Mouse (Mus musculus) liver, embryonic 14.5 days (tissue): ENCODE results near the gene Smpd3. TPM values are rescaled to one million over a fixed set of nuclear protein-coding genes. Genes with fewer than 3 reads are reported as not detected.
A peak's percentile ranks its signal among the peaks of the same experiment; 100 is the strongest.

Experiments
- ATAC-seq: fragments of 200-750 bp; cut with Nextera tagmentation; 2 replicates; pipeline ENCODE4 v1.8.0; 2017; ENCODE audit warnings: moderate number of reproducible peaks, mild to moderate bottlenecking, moderate library complexity; ENCODE audit not compliant: insufficient read depth
- DNase-seq, 3 experiments: peaks; one replicate each; pipeline ENCODE4 v3.0.0-alpha.2; 2012 to 2013; ENCODE audit warnings: low read depth in 3 of 3, low spot score in 3 of 3
- H3K27ac ChIP-seq: fragments of 300-500 bp; sonication (generic); 2 replicates; pipeline ENCODE4 v1.5.1; 2014; ENCODE audit warnings: moderate library complexity, mild to moderate bottlenecking, control low read depth, inconsistent platforms
- H3K27me3 ChIP-seq: fragments of 300-500 bp; sonication (generic); 2 replicates; pipeline ENCODE4 v1.6.1; 2014; ENCODE audit warnings: mild to moderate bottlenecking, low read length, moderate library complexity; ENCODE audit not compliant: control insufficient read depth, insufficient read depth
- H3K36me3 ChIP-seq: fragments of 300-500 bp; sonication (generic); replicated peaks from 2 replicates; pipeline ENCODE4 v1.6.1; 2014; ENCODE audit warnings: low read depth; ENCODE audit not compliant: control insufficient read depth, insufficient read depth
- H3K4me1 ChIP-seq, 2 experiments: fragments of 200-500 bp in 1 of 2; fragments of 300-500 bp in 1 of 2; sonication (generic) in 1 of 2; replicated peaks; 2 replicates each; pipeline ENCODE4 v1.6.1; 2012 to 2014; ENCODE audit warnings: antibody characterized with exemption in 1 of 2, inconsistent platforms in 1 of 2, low read length in 1 of 2; ENCODE audit not compliant: control insufficient read depth in 2 of 2, insufficient read depth in 2 of 2
- H3K4me2 ChIP-seq: fragments of 300-500 bp; sonication (generic); 2 replicates; pipeline ENCODE4 v1.6.1; 2014; ENCODE audit warnings: low read depth, mild to moderate bottlenecking, control low read depth, moderate library complexity
- H3K4me3 ChIP-seq, 2 experiments: fragments of 200-500 bp in 1 of 2; fragments of 300-500 bp in 1 of 2; sonication (generic) in 1 of 2; 2 replicates each; pipeline ENCODE4 v1.5.1; 2012 to 2014; ENCODE audit warnings: low read depth in 2 of 2, low read length in 2 of 2, mild to moderate bottlenecking in 2 of 2, control low read depth in 1 of 2, inconsistent platforms in 1 of 2, moderate library complexity in 1 of 2; ENCODE audit not compliant: insufficient read depth in 1 of 2
- H3K9ac ChIP-seq: fragments of 300-500 bp; sonication (generic); replicated peaks from 2 replicates; pipeline ENCODE4 v1.6.1; 2014; ENCODE audit warnings: mild to moderate bottlenecking, control low read depth, moderate library complexity
- H3K9me3 ChIP-seq: fragments of 300-500 bp; sonication (generic); 2 replicates; pipeline ENCODE4 v1.6.1; 2016; ENCODE audit warnings: low read length, mixed read lengths; ENCODE audit not compliant: control insufficient read depth
- CTCF ChIP-seq: IDR thresholded peaks from 2 replicates; pipeline ENCODE4 v1.5.1; 2016; ENCODE audit warnings: antibody characterized with exemption, low read depth, control low read depth
- EP300 ChIP-seq: IDR thresholded peaks from 2 replicates; pipeline ENCODE4 v1.6.1; 2016; ENCODE audit warnings: antibody characterized with exemption, low read depth
- WGBS: fragments of 180-500 bp; shearing (Covaris S2); extraction: QIAGEN DNeasy Blood & Tissue Kit; methylation state at CpG from one replicate; pipeline ENCODE4 v1.1.7; 2014; ENCODE audit not compliant: insufficient replicate concordance; 5-methylcytosine and 5-hydroxymethylcytosine counted together
- polyA plus RNA-seq, 2 experiments: library from polyadenylated mRNA; depleted of rRNA in 1 of 2; stranded (reverse) in 1 of 2; unstranded in 1 of 2; fragments of >200 nt; fragmentation: Nextera tagmentation in 1 of 2; extraction: Ambion mirVana in 1 of 2; gene quantifications; 2 replicates each; pipeline versions ENCODE4 v1.2.1 to v1.2.3; 2012 to 2014

Gene Smpd3
- polyA plus RNA-seq, 2 experiments, result 0.22 to 0.34 TPM

DNA sequence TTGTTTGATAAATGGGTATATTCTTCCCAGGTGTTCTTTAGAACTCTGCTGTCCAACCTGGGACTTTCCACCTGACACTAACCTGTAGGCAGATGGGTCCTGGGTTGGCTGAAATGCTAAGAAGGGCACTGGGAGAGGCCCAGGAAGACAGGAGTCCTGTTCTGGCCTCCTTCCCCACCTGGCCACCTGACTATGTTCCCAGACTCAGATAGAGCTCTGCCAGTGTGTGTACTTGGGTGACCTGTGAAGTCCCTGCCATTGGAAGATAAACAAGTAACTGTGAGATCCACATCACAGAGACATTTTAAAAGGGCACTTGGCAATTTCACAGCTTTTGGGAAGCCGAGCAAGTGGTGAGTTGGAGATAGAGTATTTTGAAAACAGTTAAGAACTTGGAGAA lies 31.7 kb downstream of the Smpd3 start:
- no peak overlapping the region for H3K4me3 ChIP-seq
- H3K27ac ChIP-seq, result no peak overlapping the region
- ATAC-seq (no peak), DNase-seq (no peak)
- TF ChIP-seq EP300, result no peak
- no peak for TF ChIP-seq CTCF
- no peak overlapping the region for H3K9ac ChIP-seq
- H3K4me1 ChIP-seq, result peaks cover 0 to 18% of the 10 kb centered on the region in 2 experiments; a peak in 2 of 4 replicates
- H3K9me3 ChIP-seq, result no peaks in the 10 kb centered on the region
- no peaks in the 10 kb centered on the region for H3K27me3 ChIP-seq
- no peak overlapping the region for H3K4me2 ChIP-seq
- WGBS, result 43% methylated on average over 1 of the region's 1 CpGs
- no peaks in the 10 kb centered on the region for H3K36me3 ChIP-seq

DNA sequence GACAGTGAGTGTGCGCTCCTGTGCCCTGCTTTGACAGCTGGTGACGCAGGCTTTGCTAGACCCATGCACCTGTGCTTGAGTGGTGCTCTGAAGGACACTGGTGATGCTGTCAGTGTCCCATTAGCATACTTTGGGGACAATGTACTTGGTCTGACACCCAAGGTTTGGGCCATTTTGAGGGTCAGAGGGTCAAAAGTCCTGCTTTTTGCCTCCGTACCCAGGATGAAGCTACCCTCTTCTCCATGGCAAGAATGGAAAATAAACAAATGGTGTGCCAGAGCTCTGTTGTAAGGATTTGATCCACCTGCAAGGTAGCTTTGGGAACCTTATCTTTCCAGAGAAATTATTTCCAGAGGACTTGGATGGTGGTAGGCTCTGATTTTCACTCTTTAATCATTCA lies 32.5 kb downstream of the Smpd3 start:
- no peaks in the 10 kb centered on the region for H3K36me3 ChIP-seq
- no peak overlapping the region for H3K4me3 ChIP-seq
- no peaks in the 10 kb centered on the region for H3K27me3 ChIP-seq
- peaks cover 0 to 18% of the 10 kb centered on the region in 2 experiments; a peak in 2 of 4 replicates for H3K4me1 ChIP-seq
- no peak for ATAC-seq
- no peak overlapping the region for H3K9ac ChIP-seq
- H3K9me3 ChIP-seq, result no peaks in the 10 kb centered on the region
- H3K27ac ChIP-seq, result no peak overlapping the region
- no peak for DNase-seq
- 80% methylated on average over 3 of the region's 3 CpGs for WGBS
- H3K4me2 ChIP-seq, result no peak overlapping the region
- no peak for TF ChIP-seq EP300
- no peak for TF ChIP-seq CTCF

DNA sequence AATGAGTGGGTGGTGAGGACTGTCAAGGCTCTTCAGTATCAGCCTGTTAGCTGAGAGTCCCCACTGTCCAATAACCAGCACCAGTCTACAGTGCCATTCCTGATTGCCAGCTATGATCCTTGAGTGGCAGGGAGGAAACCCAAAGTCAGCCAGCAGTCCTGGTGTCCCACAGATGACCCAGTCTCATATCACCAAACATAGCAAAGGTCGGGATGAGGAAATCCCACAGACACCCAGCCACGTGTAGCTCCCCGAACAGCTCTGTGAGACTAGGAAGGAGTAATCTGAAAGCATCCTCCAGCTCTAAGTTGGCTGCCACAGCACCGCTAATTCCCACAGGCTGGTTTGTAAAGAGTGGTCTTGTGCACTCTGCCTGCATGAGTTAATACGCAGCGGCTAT lies 33.5 kb downstream of the Smpd3 start:
- H3K4me3 ChIP-seq, result no peak overlapping the region
- no peaks in the 10 kb centered on the region for H3K27me3 ChIP-seq
- H3K4me2 ChIP-seq, result no peak overlapping the region
- no peak overlapping the region for H3K27ac ChIP-seq
- no peaks in the 10 kb centered on the region for H3K36me3 ChIP-seq
- DNase-seq (no peak), ATAC-seq (no peak)
- TF ChIP-seq EP300 (no peak), CTCF (no peak)
- no peak overlapping the region for H3K9ac ChIP-seq
- H3K4me1 ChIP-seq, result peaks cover 0 to 18% of the 10 kb centered on the region in 2 experiments; a peak in 2 of 4 replicates
- 54% methylated on average over 6 of the region's 6 CpGs for WGBS
- H3K9me3 ChIP-seq, result no peaks in the 10 kb centered on the region

DNA sequence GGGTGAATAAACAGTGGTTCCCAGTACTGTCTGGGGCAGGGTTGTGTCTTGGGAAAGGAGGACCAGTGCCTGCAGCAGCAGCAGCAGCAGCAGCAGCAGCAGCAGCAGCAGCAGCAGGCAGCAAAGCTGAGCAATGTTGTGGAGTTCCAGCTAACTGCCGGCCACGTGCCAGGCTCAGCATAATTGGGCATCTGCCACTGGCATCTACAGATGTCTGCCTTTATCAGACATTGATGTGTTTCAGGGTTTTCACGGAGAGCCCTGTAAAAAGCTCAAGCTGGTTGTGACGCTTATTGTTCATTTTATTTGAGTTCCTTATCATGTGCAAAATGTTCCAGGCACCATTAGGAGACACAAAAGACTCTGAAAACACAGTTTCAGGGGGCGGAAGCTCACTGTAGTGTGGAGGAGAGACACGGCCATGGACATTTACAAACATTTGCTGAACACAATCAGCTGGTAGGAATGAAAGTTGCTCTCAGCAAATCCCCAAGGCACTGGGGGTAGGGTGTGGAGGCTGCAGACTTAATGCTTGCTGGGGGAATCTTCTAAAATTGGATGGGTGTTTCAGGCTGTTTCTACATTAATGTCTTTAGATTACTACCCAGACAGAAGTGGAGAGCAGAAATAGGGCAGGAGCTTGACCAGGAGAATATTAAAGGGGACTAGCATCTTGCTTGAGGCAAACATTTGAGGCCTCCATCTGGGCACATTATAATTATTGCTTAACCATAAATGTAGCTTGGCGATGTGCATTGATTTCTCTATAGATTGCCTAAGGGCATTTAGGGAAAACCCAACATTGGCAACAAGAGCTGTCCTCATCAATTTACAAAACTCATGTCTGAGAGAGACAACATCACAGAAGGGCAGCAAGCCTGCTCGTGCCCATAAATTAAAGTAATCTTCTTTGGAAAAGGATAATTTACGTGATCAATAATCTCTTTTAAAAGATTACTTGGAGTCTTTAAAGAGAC lies 36.8 kb downstream of the Smpd3 start:
- Histone ChIP-seq H3K9me3 (no peaks in the 10 kb centered on the region), H3K4me3 (no peak overlapping the region), H3K27ac (no peak overlapping the region), H3K9ac (no peak overlapping the region), H3K27me3 (no peaks in the 10 kb centered on the region), H3K4me1 (peaks cover 0 to 5% of the 10 kb centered on the region in 2 experiments; a peak in 2 of 4 replicates), H3K4me2 (no peak overlapping the region), H3K36me3 (no peaks in the 10 kb centered on the region)
- TF ChIP-seq CTCF (no peak), EP300 (no peak)
- ATAC-seq (no peak), DNase-seq (no peak)
- 59% methylated on average over 9 of the region's 9 CpGs for WGBS

DNA sequence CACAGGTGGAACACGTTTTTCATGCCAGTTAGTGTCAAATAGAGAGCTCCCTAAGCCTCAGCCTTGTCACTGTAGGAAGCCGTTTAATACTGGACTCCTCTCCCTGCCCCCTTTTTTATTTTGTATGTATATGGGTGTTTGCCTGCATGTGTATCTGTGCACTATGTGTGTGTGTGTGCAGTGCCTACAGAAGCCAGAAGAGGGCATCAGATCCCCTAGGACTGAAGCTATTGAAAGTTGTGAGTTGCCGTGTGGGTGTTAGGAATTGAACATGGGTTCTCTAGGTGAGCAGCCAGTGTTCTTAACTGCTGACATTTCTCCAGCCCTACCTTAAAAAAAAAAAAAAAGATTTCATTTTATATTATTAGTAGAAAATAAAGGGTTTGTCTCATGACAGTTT lies 38.1 kb downstream of the Smpd3 start:
- DNase-seq, result no peak
- 65% methylated on average over 3 of the region's 3 CpGs for WGBS
- Histone ChIP-seq H3K9ac (no peak overlapping the region), H3K27me3 (no peaks in the 10 kb centered on the region), H3K4me2 (no peak overlapping the region), H3K27ac (no peak overlapping the region), H3K9me3 (no peaks in the 10 kb centered on the region), H3K4me3 (no peak overlapping the region), H3K4me1 (peaks cover 0 to 5% of the 10 kb centered on the region in 2 experiments; a peak in 2 of 4 replicates), H3K36me3 (no peaks in the 10 kb centered on the region)
- peak; percentile 23; the same call in 1 of the 2 replicates for TF ChIP-seq CTCF
- TF ChIP-seq EP300, result no peak
- no peak for ATAC-seq
